Mouse (Mus musculus) stomach, postnatal 0 days (tissue): Measurements from ENCODE around the gene Wfdc3. TPM values are rescaled to one million over a fixed set of nuclear protein-coding genes. Genes with fewer than 3 reads are reported as not detected.

ENCODE experiments used
- ATAC-seq: fragments of 200-750 bp; cut with Nextera tagmentation; 2 replicates; pipeline ENCODE4 v1.8.0; 2017; ENCODE audit not compliant: low FRiP score, low TSS enrichment
- DNase-seq: peaks from one replicate; pipeline ENCODE4 v3.0.0-alpha.2; 2016; ENCODE audit warnings: low spot score
- H3K27ac ChIP-seq: fragments of 300-500 bp; sonication (generic); replicated peaks from 2 replicates; pipeline ENCODE4 v1.5.1; 2014; ENCODE audit warnings: mild to moderate bottlenecking, control low read depth
- H3K27me3 ChIP-seq: fragments of 300-500 bp; sonication (generic); 2 replicates; pipeline ENCODE4 v1.6.1; 2014; ENCODE audit warnings: low read length; ENCODE audit not compliant: control insufficient read depth, insufficient read depth
- H3K36me3 ChIP-seq: fragments of 300-500 bp; sonication (generic); 2 replicates; pipeline ENCODE4 v1.6.1; 2014; ENCODE audit warnings: low read length, mixed read lengths; ENCODE audit not compliant: control insufficient read depth, insufficient read depth
- H3K4me1 ChIP-seq: fragments of 300-500 bp; sonication (generic); replicated peaks from 2 replicates; pipeline ENCODE4 v1.6.1; 2014; ENCODE audit warnings: antibody characterized with exemption; ENCODE audit not compliant: control insufficient read depth, insufficient read depth
- H3K4me2 ChIP-seq: fragments of 300-500 bp; sonication (generic); replicated peaks from 2 replicates; pipeline ENCODE4 v1.6.1; 2014; ENCODE audit warnings: low read depth, mild to moderate bottlenecking, control low read depth, moderate library complexity
- H3K4me3 ChIP-seq: fragments of 300-500 bp; sonication (generic); 2 replicates; pipeline ENCODE4 v1.5.1; 2014; ENCODE audit warnings: low read depth, low read length, control low read depth
- H3K9ac ChIP-seq: fragments of 300-500 bp; sonication (generic); 2 replicates; pipeline ENCODE4 v1.6.1; 2014; ENCODE audit warnings: mild to moderate bottlenecking, low read length, control low read depth, mixed read lengths
- H3K9me3 ChIP-seq: fragments of 300-500 bp; sonication (generic); 2 replicates; pipeline ENCODE4 v1.6.1; 2016; ENCODE audit warnings: low read length; ENCODE audit not compliant: control insufficient read depth
- CTCF ChIP-seq: IDR thresholded peaks from 2 replicates; pipeline ENCODE4 v1.5.1; 2016; ENCODE audit warnings: antibody characterized with exemption, low read depth, mild to moderate bottlenecking, moderate library complexity
- EP300 ChIP-seq: optimal IDR thresholded peaks from 2 replicates; pipeline ENCODE3; 2016; ENCODE audit warnings: antibody characterized with exemption
- whole genome bisulfite sequencing: fragments of 180-500 bp; shearing (Covaris S2); extraction: QIAGEN DNeasy Blood & Tissue Kit; methylation state at CpG from one replicate; pipeline ENCODE4 v1.1.7; 2014; 5-methylcytosine and 5-hydroxymethylcytosine counted together
- polyA plus RNA-seq: library from polyadenylated mRNA; unstranded; fragments of >200 nt; fragmentation: Nextera tagmentation; extraction: Ambion mirVana; gene quantifications from 2 replicates; pipeline ENCODE4 v1.2.1, GENCODE M21; 2015

Wfdc3 gene
- polyA plus RNA-seq = 1.4 TPM in 2 replicates

- ATAC-seq = peak; percentile 88
- peak within 1 kb of the TSS; percentile 86 for H3K27ac ChIP-seq
- no peaks in the 10 kb centered on the region for H3K9me3 ChIP-seq
- no peak for TF ChIP-seq EP300
- no peak for TF ChIP-seq CTCF
- H3K36me3 ChIP-seq = no peaks in the 10 kb centered on the region
- no peaks in the 10 kb centered on the region for H3K4me1 ChIP-seq
- peak within 1 kb of the TSS; percentile 68 for H3K4me2 ChIP-seq
- peak; percentile 94 for DNase-seq
- no peaks in the 10 kb centered on the region for H3K27me3 ChIP-seq
- peak within 1 kb of the TSS; percentile 97 for H3K9ac ChIP-seq
- H3K4me3 ChIP-seq = peak within 1 kb of the TSS; percentile 91
- WGBS = under 1% methylated on average over 55 of the region's 70 CpGs
Observed at GRCm38 (mm10) chr2:164745843-164746479, at the start of gene Wfdc3, which contains the start of gene Dnttip1. Wfdc3 (minus strand) TSS chr2:164745931. Dnttip1 (plus strand) TSS chr2:164745983.

GRCm38 (mm10) chr2:164794293-164794692 lies 48.6 kb upstream of the Wfdc3 start:
- Histone ChIP-seq H3K36me3 (peaks cover 21% of the 10 kb centered on the region), H3K27ac (no peak overlapping the region), H3K9ac (no peak overlapping the region), H3K4me1 (no peaks in the 10 kb centered on the region), H3K9me3 (no peaks in the 10 kb centered on the region), H3K4me2 (no peak overlapping the region), H3K27me3 (no peaks in the 10 kb centered on the region), H3K4me3 (no peak overlapping the region)
- DNase-seq (peak; percentile 86), ATAC-seq (peak; percentile 45)
- WGBS = 25% methylated on average over 5 of the region's 5 CpGs
- TF ChIP-seq CTCF = peak; percentile 91
- no peak for TF ChIP-seq EP300

- Histone ChIP-seq H3K27ac (no peak overlapping the region), H3K4me1 (no peaks in the 10 kb centered on the region), H3K9me3 (no peaks in the 10 kb centered on the region), H3K4me2 (no peak overlapping the region), H3K9ac (no peak overlapping the region), H3K36me3 (peaks cover 21% of the 10 kb centered on the region), H3K27me3 (no peaks in the 10 kb centered on the region), H3K4me3 (no peak overlapping the region)
- 82% methylated on average over 2 of the region's 2 CpGs for WGBS
- ATAC-seq (0 out of 2 replicates have a peak, but pooled peaks have one; percentile 24), DNase-seq (no peak)
- peak; percentile 41 for TF ChIP-seq CTCF
- TF ChIP-seq EP300 = no peak
Observed at GRCm38 (mm10) chr2:164793772-164794171, 48.0 kb upstream of the Wfdc3 start.

- Histone ChIP-seq H3K4me1 (no peaks in the 10 kb centered on the region), H3K9me3 (no peaks in the 10 kb centered on the region), H3K36me3 (peaks cover 21% of the 10 kb centered on the region), H3K27me3 (no peaks in the 10 kb centered on the region), H3K9ac (no peak overlapping the region), H3K4me2 (no peak overlapping the region), H3K27ac (no peak overlapping the region), H3K4me3 (no peak overlapping the region)
- 80% methylated on average over 3 of the region's 3 CpGs for WGBS
- TF ChIP-seq CTCF = peak; percentile 82
- TF ChIP-seq EP300 = no peak
- ATAC-seq (no peak; the same call in 1 of the 2 replicates), DNase-seq (peak; percentile 67)
Observed at GRCm38 (mm10) chr2:164793236-164793635, 47.5 kb upstream of the Wfdc3 start.

GRCm38 (mm10) chr2:164792400-164793190 lies 46.9 kb upstream of the Wfdc3 start:
- H3K9ac ChIP-seq = no peak overlapping the region
- H3K27me3 ChIP-seq = no peaks in the 10 kb centered on the region
- TF ChIP-seq EP300 (no peak), CTCF (no peak)
- H3K4me1 ChIP-seq = no peaks in the 10 kb centered on the region
- H3K4me2 ChIP-seq = no peak overlapping the region
- no peak for ATAC-seq
- no peaks in the 10 kb centered on the region for H3K9me3 ChIP-seq
- H3K36me3 ChIP-seq = peaks cover 17% of the 10 kb centered on the region
- 86% methylated on average over 12 of the region's 12 CpGs for WGBS
- no peak for DNase-seq
- no peak overlapping the region for H3K27ac ChIP-seq
- no peak overlapping the region for H3K4me3 ChIP-seq
